Mouse (Mus musculus) CH12.LX (cell line): ENCODE measurements around the gene Cfap54. TPM values are rescaled to one million over a fixed set of nuclear protein-coding genes. Genes with fewer than 3 reads are reported as not detected.

Source experiments
- DNase-seq: peaks from one replicate; pipeline ENCODE4 v3.0.0-alpha.2; 2013; ENCODE audit errors: extremely low read depth
- H3K27ac ChIP-seq: 2 replicates; pipeline ENCODE4 v1.5.1; 2012; ENCODE audit warnings: low read depth, mild to moderate bottlenecking, control low read depth, moderate library complexity; ENCODE audit not compliant: insufficient read depth
- H3K27me3 ChIP-seq: replicated peaks from 2 replicates; pipeline ENCODE3; 2012; ENCODE audit warnings: inconsistent platforms
- H3K36me3 ChIP-seq, 2 experiments: replicated peaks in 1 of 2; 2 replicates each; pipeline versions ENCODE3 to v1.6.1; 2012; ENCODE audit warnings: inconsistent platforms in 1 of 2, low read length in 1 of 2, mild to moderate bottlenecking in 1 of 2, mixed read lengths in 1 of 2, moderate library complexity in 1 of 2; ENCODE audit not compliant: control insufficient read depth in 1 of 2, insufficient read depth in 1 of 2
- H3K4me1 ChIP-seq, 2 experiments: 2 replicates each; pipeline ENCODE4 v1.6.1; 2012; ENCODE audit warnings: inconsistent platforms in 1 of 2, moderate library complexity in 1 of 2; ENCODE audit not compliant: insufficient read depth in 2 of 2, control insufficient read depth in 1 of 2
- H3K4me2 ChIP-seq: 2 replicates; pipeline ENCODE4 v1.6.1; 2012; ENCODE audit warnings: low read depth, mild to moderate bottlenecking, control low read depth; ENCODE audit not compliant: poor library complexity, insufficient read depth, severe bottlenecking
- H3K4me3 ChIP-seq, 3 experiments: fragments of 150-350 bp in 1 of 3; sonication (generic) in 1 of 3; replicated peaks in 1 of 3; 2 replicates each; pipeline versions ENCODE3 to v1.5.1; 2011 to 2012; ENCODE audit warnings: low read depth in 2 of 3, low read length in 2 of 3, mild to moderate bottlenecking in 2 of 3, moderate library complexity in 2 of 3, control low read depth in 1 of 3, improper control_type of control experiment in 1 of 3, inconsistent platforms in 1 of 3, mixed read lengths in 1 of 3; ENCODE audit not compliant: poor library complexity in 1 of 3
- H3K79me2 ChIP-seq: replicated peaks from 2 replicates; pipeline ENCODE4 v1.6.1; 2012; ENCODE audit warnings: mild to moderate bottlenecking, moderate library complexity; ENCODE audit not compliant: control insufficient read depth, poor library complexity, insufficient read depth, severe bottlenecking; ENCODE audit errors: extremely low read depth
- H3K9ac ChIP-seq: 2 replicates; pipeline ENCODE4 v1.6.1; 2012; ENCODE audit warnings: low read depth, mild to moderate bottlenecking, control low read depth, moderate library complexity; ENCODE audit not compliant: insufficient read depth
- H3K9me3 ChIP-seq: replicated peaks from 2 replicates; pipeline ENCODE3; 2012; ENCODE audit warnings: low read length, inconsistent platforms, mixed read lengths
- BHLHE40 ChIP-seq: IDR thresholded peaks from 2 replicates; pipeline ENCODE4 v1.6.1; 2011; ENCODE audit warnings: mild to moderate bottlenecking, low read depth, low read length, improper control_type of control experiment
- CHD2 ChIP-seq: IDR thresholded peaks from 2 replicates; pipeline ENCODE4 v1.6.1; 2011; ENCODE audit warnings: low read length, improper control_type of control experiment
- CTCF ChIP-seq, 2 experiments: IDR thresholded peaks in 1 of 2; conservative IDR thresholded peaks in 1 of 2; 2 replicates each; pipeline ENCODE4 v1.5.1; 2011 to 2012; ENCODE audit warnings: low read depth in 2 of 2, low read length in 2 of 2, improper control_type of control experiment in 1 of 2, inconsistent platforms in 1 of 2, mild to moderate bottlenecking in 1 of 2, moderate library complexity in 1 of 2
- E2F4 ChIP-seq: IDR thresholded peaks from 2 replicates; pipeline ENCODE4 v1.6.1; 2011; ENCODE audit warnings: low read depth, low read length, improper control_type of control experiment; ENCODE audit not compliant: insufficient replicate concordance
- ELF1 ChIP-seq: IDR thresholded peaks from 2 replicates; pipeline ENCODE4 v1.6.1; 2014; ENCODE audit warnings: low read depth, mild to moderate bottlenecking, inconsistent platforms, low read length, improper control_type of control experiment
- EP300 ChIP-seq: IDR thresholded peaks from 2 replicates; pipeline ENCODE4 v1.6.1; 2011; ENCODE audit warnings: low read length, improper control_type of control experiment
- HCFC1 ChIP-seq: IDR thresholded peaks from 2 replicates; pipeline ENCODE4 v1.6.1; 2012; ENCODE audit warnings: low read depth, mild to moderate bottlenecking, inconsistent platforms, low read length, improper control_type of control experiment
- IRF4 ChIP-seq: IDR thresholded peaks from 2 replicates; pipeline ENCODE4 v1.6.1; 2014; ENCODE audit warnings: low read depth, mild to moderate bottlenecking, inconsistent platforms, low read length, improper control_type of control experiment
- JUND ChIP-seq: conservative IDR thresholded peaks from 2 replicates; pipeline ENCODE4 v1.6.1; 2011; ENCODE audit warnings: low read depth, low read length, improper control_type of control experiment
- KAT2A ChIP-seq: IDR thresholded peaks from 2 replicates; pipeline ENCODE4 v1.6.1; 2012; ENCODE audit warnings: low read length, improper control_type of control experiment, inconsistent platforms; ENCODE audit not compliant: insufficient replicate concordance
- MAX ChIP-seq: IDR thresholded peaks from 2 replicates; pipeline ENCODE4 v1.6.1; 2011; ENCODE audit warnings: low read length, improper control_type of control experiment
- MEF2A ChIP-seq: IDR thresholded peaks from 2 replicates; pipeline ENCODE4 v1.6.1; 2014; ENCODE audit warnings: low read depth, mild to moderate bottlenecking, inconsistent platforms, low read length, improper control_type of control experiment, borderline replicate concordance
- MXI1 ChIP-seq: IDR thresholded peaks from 2 replicates; pipeline ENCODE4 v1.6.1; 2011; ENCODE audit warnings: mild to moderate bottlenecking, low read depth, low read length, improper control_type of control experiment
- NELFE ChIP-seq: IDR thresholded peaks from 2 replicates; pipeline ENCODE4 v1.6.1; 2011; ENCODE audit warnings: low read depth, low read length, improper control_type of control experiment
- NRF1 ChIP-seq: IDR thresholded peaks from 2 replicates; pipeline ENCODE4 v1.6.1; 2014; ENCODE audit warnings: low read depth, mild to moderate bottlenecking, inconsistent platforms, low read length, improper control_type of control experiment, moderate library complexity
- POLR2AphosphoS2 ChIP-seq: IDR thresholded peaks from 2 replicates; pipeline ENCODE4 v1.6.1; 2011; ENCODE audit warnings: low read depth, low read length, improper control_type of control experiment
- RAD21 ChIP-seq: IDR thresholded peaks from 2 replicates; pipeline ENCODE4 v1.6.1; 2011; ENCODE audit warnings: low read depth, mild to moderate bottlenecking, low read length, improper control_type of control experiment, moderate library complexity
- ZMIZ1 ChIP-seq: IDR thresholded peaks from 2 replicates; pipeline ENCODE4 v1.6.1; 2012; ENCODE audit warnings: low read depth, mild to moderate bottlenecking, inconsistent platforms, low read length, improper control_type of control experiment
- ZNF384 ChIP-seq: IDR thresholded peaks from 2 replicates; pipeline ENCODE4 v1.6.1; 2012; ENCODE audit warnings: low read depth, low read length, improper control_type of control experiment, inconsistent platforms
- dilution Hi-C: fragments of 300-500 bp; cut with MboI; formaldehyde crosslinking; loops from 2 replicates; pipeline ENCODE4 v1.14.3; 2020; ENCODE audit warnings: low sequenced_read_pairs; ENCODE audit not compliant: extremely low pct_unique_long_range_greater_than_20kb, extremely low pct_ligation_motif_present
- in situ Hi-C: fragments of 300-500 bp; cut with MboI; formaldehyde crosslinking; loops from 3 replicates; pipeline ENCODE4 v1.14.3; 2019; ENCODE audit warnings: low sequenced_read_pairs, low pct_ligation_motif_present, low pct_unique_long_range_greater_than_20kb, mixed read lengths
- polyA plus RNA-seq: library from polyadenylated mRNA; unstranded; fragments of >175 nt; gene quantifications from 2 replicates; pipeline ENCODE4 v1.2.1, GENCODE M21; 2012; ENCODE audit warnings: low read depth; ENCODE audit not compliant: insufficient read length
- total RNA-seq, 2 experiments: library from RNA; depleted of rRNA; stranded (reverse); fragments of 300-350 nt in 1 of 2; fragments of >200 nt in 1 of 2; gene quantifications; 2 replicates each; pipeline ENCODE4 v1.2.3; 2012 to 2014

Cfap54 gene
- total and polyA plus RNA-seq, 3 experiments: 0.38 to 1.3 (median 1.3) TPM

- no peak for TF ChIP-seq ZNF384
These were observed 49.1 kb upstream of the Cfap54 start (continued) for GRCm38 (mm10) chr10:93130456-93130940.

GRCm38 (mm10) chr10:93129904-93130455 is 48.6 kb upstream of the Cfap54 start:
- H3K4me3 ChIP-seq: no peak overlapping the region
- H3K9ac ChIP-seq: no peak overlapping the region
- DNase-seq: no peak
- dilution Hi-C loops: no loop called here
- H3K79me2 ChIP-seq: no peaks in the 10 kb centered on the region
- H3K4me1 ChIP-seq: peaks cover 0 to under 1% of the 10 kb centered on the region in 2 experiments; a peak in 2 of 4 replicates
- no peak overlapping the region for H3K4me2 ChIP-seq
- no peaks in the 10 kb centered on the region for H3K27me3 ChIP-seq
- in situ Hi-C loops: no loop called here
- H3K36me3 ChIP-seq: no peaks in the 10 kb centered on the region
- H3K27ac ChIP-seq: no peak overlapping the region
- TF ChIP-seq CTCF (conservative IDR thresholded peaks at IDR 0.05 in 1 of 2, IDR thresholded peaks at IDR 0.05 in 1 of 2; ENCODE audit: low read depth in 2 of 2, low read length in 2 of 2) (no peak), ZMIZ1 (no peak)
- H3K9me3 ChIP-seq: no peaks in the 10 kb centered on the region

- H3K4me3 ChIP-seq: no peak overlapping the region
- TF ChIP-seq MXI1 (no peak), POLR2AphosphoS2 (no peak), E2F4 (no peak), RAD21 (no peak), NELFE (no peak), CHD2 (no peak)
- no peak overlapping the region for H3K4me2 ChIP-seq
- H3K36me3 ChIP-seq: no peaks in the 10 kb centered on the region
- H3K9me3 ChIP-seq: no peaks in the 10 kb centered on the region
- DNase-seq: no peak
- H3K27ac ChIP-seq: no peak overlapping the region
- H3K79me2 ChIP-seq: no peaks in the 10 kb centered on the region
- no peak overlapping the region for H3K9ac ChIP-seq
- H3K27me3 ChIP-seq: no peaks in the 10 kb centered on the region
- H3K4me1 ChIP-seq: peaks cover 0 to 7% of the 10 kb centered on the region in 2 experiments; a peak in 2 of 4 replicates
- in situ Hi-C loops: no loop called here
- dilution Hi-C loops: no loop called here
These were observed 47.9 kb upstream of the Cfap54 start for GRCm38 (mm10) chr10:93129345-93129744.

- no peaks in the 10 kb centered on the region for H3K79me2 ChIP-seq
- H3K4me3 ChIP-seq: no peak overlapping the region
- dilution Hi-C loops: no loop called here
These were observed 47.1 kb upstream of the Cfap54 start for GRCm38 (mm10) chr10:93128566-93128965.

More at GRCm38 (mm10) chr10:93128566-93128965, 47.1 kb upstream of the Cfap54 start:
- Histone ChIP-seq H3K9ac (no peak overlapping the region), H3K27ac (no peak overlapping the region), H3K4me2 (no peak overlapping the region), H3K27me3 (no peaks in the 10 kb centered on the region), H3K36me3 (no peaks in the 10 kb centered on the region), H3K4me1 (peaks cover 0 to 10% of the 10 kb centered on the region in 2 experiments; a peak in 2 of 4 replicates), H3K9me3 (no peaks in the 10 kb centered on the region)
- no peak for TF ChIP-seq IRF4
- TF ChIP-seq EP300: no peak
- no peak for TF ChIP-seq BHLHE40
- no peak for TF ChIP-seq MEF2A
- TF ChIP-seq E2F4: no peak
- no peak for TF ChIP-seq MAX
- TF ChIP-seq RAD21: no peak
- TF ChIP-seq ELF1: no peak
- TF ChIP-seq MXI1: no peak
- TF ChIP-seq CTCF (conservative IDR thresholded peaks at IDR 0.05 in 1 of 2, IDR thresholded peaks at IDR 0.05 in 1 of 2; ENCODE audit: low read depth in 2 of 2, low read length in 2 of 2): no peak
- TF ChIP-seq JUND: no peak
- no peak for TF ChIP-seq CHD2
- no peak for TF ChIP-seq NRF1
- TF ChIP-seq HCFC1: no peak
- TF ChIP-seq KAT2A: no peak
- in situ Hi-C loops: no loop called here
- DNase-seq: no peak
